Mouse (Mus musculus): Measurements from ENCODE around the gene Bmpr1a. TPM values are rescaled to one million over a fixed set of nuclear protein-coding genes. Genes with fewer than 3 reads are reported as not detected.

Bmpr1a gene
- polyA plus RNA-seq, 1 experiment from 2014 or later: 56.8 TPM

DNA sequence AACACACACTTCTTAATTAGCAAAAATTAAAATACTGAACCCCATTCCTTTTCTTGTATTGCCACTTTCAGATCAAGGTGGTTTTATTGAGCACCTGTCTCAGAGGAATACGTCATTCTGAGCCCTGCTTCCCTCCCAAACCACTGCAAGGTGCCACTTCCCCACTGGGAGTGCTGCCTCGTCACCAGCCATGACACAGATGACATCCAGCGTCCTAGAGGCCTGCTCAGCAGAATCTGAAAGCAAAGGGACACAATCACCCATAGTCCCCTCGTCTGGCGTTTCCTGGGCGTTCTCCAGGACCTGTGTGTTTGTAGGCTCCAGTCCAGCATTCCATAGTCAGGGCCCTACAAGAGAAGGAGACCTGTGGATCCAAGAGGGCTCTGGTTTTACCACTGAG is 11.0 kb upstream of the Bmpr1a start:
- no peak overlapping the region for H3K9ac ChIP-seq (ENCODE audit: low read length)

DNA sequence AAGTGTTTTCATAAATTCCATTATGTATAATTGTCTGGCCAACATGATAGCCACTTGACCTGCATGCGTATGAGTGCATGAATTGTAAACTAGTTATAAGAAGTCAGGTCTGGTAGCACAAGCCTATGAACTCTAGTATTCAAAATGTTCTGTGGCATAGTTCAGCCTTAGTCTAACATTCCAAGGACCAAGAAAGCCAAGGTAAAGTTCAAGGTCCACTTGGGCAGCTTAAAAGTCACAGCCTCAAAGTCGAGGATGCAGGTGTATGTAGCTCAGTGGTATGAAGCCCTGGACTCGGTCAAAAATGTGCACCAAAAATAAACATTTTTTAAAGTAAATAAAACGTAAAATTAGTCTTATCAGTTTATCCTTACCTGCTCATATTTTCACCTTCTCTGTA is 9.5 kb upstream of the Bmpr1a start:
- Histone ChIP-seq H3K4me2 (ENCODE audit: low read length) (no peak overlapping the region), H3K4me3 (ENCODE audit: low read depth, low read length) (no peak overlapping the region), H3K9me3 (ENCODE audit: control insufficient read depth, low read length) (no peaks in the 10 kb centered on the region), H3K36me3 (ENCODE audit: control insufficient read depth, insufficient read depth, low read length) (no peaks in the 10 kb centered on the region), H3K4me1 (replicated peaks; ENCODE audit: control insufficient read depth, insufficient read depth, low read length) (peaks cover 23% of the 10 kb centered on the region), H3K27me3 (replicated peaks; ENCODE audit: control insufficient read depth, insufficient read depth, low read length) (no peaks in the 10 kb centered on the region), H3K27ac (ENCODE audit: low read depth) (peak overlapping the region; percentile 65; the same call in 1 of the 2 replicates), H3K9ac (ENCODE audit: low read length) (no peak overlapping the region)
- DNase-seq (ENCODE audit: low spot score) (no peak), ATAC-seq (replicated peaks; ENCODE audit: low FRiP score, low TSS enrichment, low read depth) (no peak)
- WGBS: 55% methylated on average over 4 of the region's 4 CpGs

More for the DNA sequence above, 11.0 kb upstream of the Bmpr1a start:
- Histone ChIP-seq H3K4me1 (replicated peaks; ENCODE audit: control insufficient read depth, insufficient read depth, low read length) (peaks cover 12% of the 10 kb centered on the region), H3K9me3 (ENCODE audit: control insufficient read depth, low read length) (no peaks in the 10 kb centered on the region), H3K27ac (ENCODE audit: low read depth) (no peak overlapping the region), H3K27me3 (replicated peaks; ENCODE audit: control insufficient read depth, insufficient read depth, low read length) (no peaks in the 10 kb centered on the region), H3K36me3 (ENCODE audit: control insufficient read depth, insufficient read depth, low read length) (no peaks in the 10 kb centered on the region), H3K4me2 (ENCODE audit: low read length) (no peak overlapping the region), H3K4me3 (ENCODE audit: low read depth, low read length) (no peak overlapping the region)
- no peak for ATAC-seq (replicated peaks; ENCODE audit: low FRiP score, low TSS enrichment, low read depth)
- no peak for DNase-seq (ENCODE audit: low spot score)
- WGBS: 48% methylated on average over 6 of the region's 6 CpGs

DNA sequence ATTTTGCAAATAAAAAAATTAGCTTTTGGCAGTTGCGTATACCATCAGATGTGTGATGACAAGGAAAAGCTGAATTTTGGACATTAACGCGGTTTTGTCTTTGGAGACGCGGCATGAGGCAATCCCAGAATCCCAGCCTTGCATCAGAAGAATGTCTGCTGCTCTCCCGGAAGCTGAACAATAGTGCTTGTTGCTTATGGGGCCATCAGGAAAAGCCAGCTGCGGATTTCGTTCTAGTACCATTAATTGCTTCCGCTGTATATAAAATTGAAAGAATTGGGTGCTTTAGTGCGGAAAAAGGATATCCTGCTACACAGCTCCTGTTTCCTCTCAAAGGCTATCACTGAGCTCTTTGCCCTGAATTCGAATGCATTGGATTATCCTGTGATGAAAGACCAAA is 8.8 kb upstream of the Bmpr1a start:
- Histone ChIP-seq H3K9me3 (ENCODE audit: control insufficient read depth, low read length) (no peaks in the 10 kb centered on the region), H3K4me1 (replicated peaks; ENCODE audit: control insufficient read depth, insufficient read depth, low read length) (peaks cover 23% of the 10 kb centered on the region), H3K9ac (ENCODE audit: low read length) (no peak overlapping the region), H3K4me3 (ENCODE audit: low read depth, low read length) (no peak overlapping the region), H3K36me3 (ENCODE audit: control insufficient read depth, insufficient read depth, low read length) (no peaks in the 10 kb centered on the region), H3K27me3 (replicated peaks; ENCODE audit: control insufficient read depth, insufficient read depth, low read length) (no peaks in the 10 kb centered on the region), H3K27ac (ENCODE audit: low read depth) (peak overlapping the region; percentile 65; the same call in 1 of the 2 replicates), H3K4me2 (ENCODE audit: low read length) (peak overlapping the region; percentile 18; the same call in 1 of the 2 replicates)
- DNase-seq (ENCODE audit: low spot score): no peak
- 51% methylated on average over 11 of the region's 11 CpGs for whole genome bisulfite sequencing
- ATAC-seq (replicated peaks; ENCODE audit: low FRiP score, low TSS enrichment, low read depth): no peak

DNA sequence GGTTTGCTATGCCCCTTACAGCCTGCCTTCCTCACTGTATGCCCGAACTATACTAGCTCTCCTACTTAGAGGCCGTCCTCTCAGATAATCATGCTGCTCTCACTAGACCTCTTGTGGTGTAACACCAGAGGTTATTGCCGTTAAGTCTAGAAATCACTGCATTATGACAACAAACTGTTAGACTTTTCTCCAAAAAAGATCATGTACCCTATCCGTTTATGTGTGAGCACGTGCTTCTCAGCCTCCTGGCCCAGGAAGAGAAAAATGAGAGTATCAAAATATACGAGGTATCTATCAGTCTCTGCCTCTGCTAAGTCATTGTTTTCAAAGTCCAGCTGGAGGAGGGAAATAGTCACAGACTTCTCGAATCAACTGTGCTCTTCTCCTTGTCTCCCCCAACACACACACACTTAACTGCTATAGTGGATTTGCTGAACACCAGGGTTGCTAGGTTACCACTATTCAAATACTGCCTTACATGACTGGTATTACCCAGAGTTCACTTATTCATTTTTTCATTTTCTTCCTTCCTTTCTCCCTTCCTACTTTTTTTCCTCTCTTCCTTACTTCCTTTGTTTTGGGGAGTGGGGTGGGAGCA is 5.8 kb upstream of the Bmpr1a start:
- Histone ChIP-seq H3K4me2 (ENCODE audit: low read length) (0 out of 2 replicates have a peak overlapping the region, but pooled peaks have one; percentile 0), H3K36me3 (ENCODE audit: control insufficient read depth, insufficient read depth, low read length) (no peaks in the 10 kb centered on the region), H3K27me3 (replicated peaks; ENCODE audit: control insufficient read depth, insufficient read depth, low read length) (no peaks in the 10 kb centered on the region), H3K9me3 (ENCODE audit: control insufficient read depth, low read length) (no peaks in the 10 kb centered on the region), H3K27ac (ENCODE audit: low read depth) (peak overlapping the region; percentile 47; the same call in 1 of the 2 replicates), H3K9ac (ENCODE audit: low read length) (no peak overlapping the region), H3K4me3 (ENCODE audit: low read depth, low read length) (no peak overlapping the region), H3K4me1 (replicated peaks; ENCODE audit: control insufficient read depth, insufficient read depth, low read length) (peaks cover 23% of the 10 kb centered on the region)
- no peak for ATAC-seq (replicated peaks; ENCODE audit: low FRiP score, low TSS enrichment, low read depth)
- 30% methylated on average over 7 of the region's 7 CpGs for WGBS
- DNase-seq (ENCODE audit: low spot score): no peak

DNA sequence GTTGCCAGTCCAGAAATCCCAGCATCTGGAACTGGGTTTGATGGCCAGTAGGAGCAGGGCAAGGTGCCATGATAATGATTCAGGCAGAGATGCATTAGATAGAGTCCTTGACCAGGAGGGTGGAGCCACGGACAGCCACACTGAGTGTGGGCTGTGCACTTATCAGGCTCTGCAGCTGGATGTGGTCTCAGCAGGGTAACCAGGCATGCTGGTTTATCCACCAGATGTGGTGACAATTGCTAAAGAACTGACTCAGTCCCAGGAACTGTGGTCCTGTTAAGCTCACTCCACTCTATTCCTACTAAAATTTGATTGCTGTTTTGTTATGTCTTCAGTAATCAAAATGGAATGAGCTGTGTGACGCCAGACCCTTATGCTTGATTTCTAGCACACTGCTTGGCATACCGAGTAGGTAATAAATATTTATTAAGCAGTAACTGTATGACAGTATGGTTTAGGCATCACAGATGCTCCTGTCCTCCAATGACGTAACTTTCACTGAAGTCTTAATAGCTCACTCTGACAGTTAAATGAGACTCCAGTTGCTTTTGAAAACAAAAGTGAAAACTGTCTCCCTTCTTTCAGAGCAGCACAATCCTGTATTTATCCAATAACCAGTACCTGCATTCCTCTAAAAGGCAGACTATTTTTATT is 5.2 kb upstream of the Bmpr1a start:
- peaks cover 26% of the 10 kb centered on the region for H3K4me1 ChIP-seq (replicated peaks; ENCODE audit: control insufficient read depth, insufficient read depth, low read length)
- DNase-seq (ENCODE audit: low spot score) (no peak), ATAC-seq (replicated peaks; ENCODE audit: low FRiP score, low TSS enrichment, low read depth) (no peak)
- H3K9ac ChIP-seq (ENCODE audit: low read length): no peak overlapping the region
- H3K27me3 ChIP-seq (replicated peaks; ENCODE audit: control insufficient read depth, insufficient read depth, low read length): no peaks in the 10 kb centered on the region
- H3K9me3 ChIP-seq (ENCODE audit: control insufficient read depth, low read length): no peaks in the 10 kb centered on the region
- H3K36me3 ChIP-seq (ENCODE audit: control insufficient read depth, insufficient read depth, low read length): no peaks in the 10 kb centered on the region
- 27% methylated on average over 4 of the region's 4 CpGs for WGBS
- peak overlapping the region; percentile 47; the same call in 1 of the 2 replicates for H3K27ac ChIP-seq (ENCODE audit: low read depth)
- H3K4me2 ChIP-seq (ENCODE audit: low read length): 0 out of 2 replicates have a peak overlapping the region, but pooled peaks have one; percentile 0
- H3K4me3 ChIP-seq (ENCODE audit: low read depth, low read length): no peak overlapping the region

DNA sequence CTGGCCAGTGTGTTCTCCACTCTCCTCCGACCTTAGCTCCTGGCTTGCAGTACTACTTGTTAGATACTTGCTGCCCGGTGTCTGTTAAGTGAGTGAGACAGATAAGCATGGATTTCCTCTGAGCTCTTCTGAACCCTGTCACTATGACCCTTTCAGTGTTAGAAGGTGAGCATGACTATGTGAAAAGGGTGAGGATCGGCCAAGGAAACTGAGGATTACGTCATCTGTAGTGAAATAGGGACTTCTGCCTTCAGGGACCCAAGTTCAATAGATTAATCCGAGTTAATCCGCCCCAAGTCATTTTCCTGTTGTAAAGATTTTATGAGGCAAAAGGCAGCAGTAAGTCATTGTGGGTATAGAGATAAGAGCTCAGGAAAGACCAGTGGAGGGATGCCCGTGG is 2.2 kb upstream of the Bmpr1a start:
- H3K4me2 ChIP-seq (ENCODE audit: low read length): no peak overlapping the region
- H3K9ac ChIP-seq (ENCODE audit: low read length): no peak overlapping the region
- H3K27me3 ChIP-seq (replicated peaks; ENCODE audit: control insufficient read depth, insufficient read depth, low read length): no peaks in the 10 kb centered on the region
- no peaks in the 10 kb centered on the region for H3K9me3 ChIP-seq (ENCODE audit: control insufficient read depth, low read length)
- DNase-seq (ENCODE audit: low spot score) (no peak), ATAC-seq (replicated peaks; ENCODE audit: low FRiP score, low TSS enrichment, low read depth) (no peak)
- H3K27ac ChIP-seq (ENCODE audit: low read depth): no peak overlapping the region
- no peaks in the 10 kb centered on the region for H3K36me3 ChIP-seq (ENCODE audit: control insufficient read depth, insufficient read depth, low read length)
- no peak overlapping the region for H3K4me3 ChIP-seq (ENCODE audit: low read depth, low read length)
- WGBS: 59% methylated on average over 7 of the region's 7 CpGs
- H3K4me1 ChIP-seq (replicated peaks; ENCODE audit: control insufficient read depth, insufficient read depth, low read length): peaks cover 18% of the 10 kb centered on the region

DNA sequence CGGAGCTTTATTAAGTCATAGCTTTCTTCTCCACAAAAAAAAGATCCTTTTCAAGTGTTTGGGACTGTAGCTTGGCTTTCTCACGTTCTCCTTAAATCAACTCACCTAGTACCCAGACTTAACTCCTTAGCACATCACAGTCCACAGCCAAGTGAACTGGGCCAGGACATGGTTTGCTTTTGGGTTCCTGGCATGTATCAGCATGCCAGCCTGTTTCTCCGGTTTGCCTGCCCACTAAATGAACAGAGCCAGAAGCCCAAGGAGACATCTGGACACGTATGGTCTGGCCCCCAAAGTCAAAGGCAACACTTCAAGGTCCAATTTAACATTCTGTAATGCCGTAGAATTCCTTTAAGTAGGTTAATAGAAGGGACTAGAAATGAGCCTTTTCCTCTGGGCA is 1.2 kb upstream of the Bmpr1a start:
- Histone ChIP-seq H3K4me3 (ENCODE audit: low read depth, low read length) (no peak overlapping the region), H3K36me3 (ENCODE audit: control insufficient read depth, insufficient read depth, low read length) (no peaks in the 10 kb centered on the region), H3K9me3 (ENCODE audit: control insufficient read depth, low read length) (no peaks in the 10 kb centered on the region), H3K4me1 (replicated peaks; ENCODE audit: control insufficient read depth, insufficient read depth, low read length) (peaks cover 27% of the 10 kb centered on the region), H3K9ac (ENCODE audit: low read length) (no peak overlapping the region), H3K27ac (ENCODE audit: low read depth) (no peak overlapping the region), H3K4me2 (ENCODE audit: low read length) (no peak overlapping the region), H3K27me3 (replicated peaks; ENCODE audit: control insufficient read depth, insufficient read depth, low read length) (no peaks in the 10 kb centered on the region)
- 86% methylated on average over 5 of the region's 5 CpGs for WGBS
- DNase-seq (ENCODE audit: low spot score): no peak
- ATAC-seq (replicated peaks; ENCODE audit: low FRiP score, low TSS enrichment, low read depth): no peak

DNA sequence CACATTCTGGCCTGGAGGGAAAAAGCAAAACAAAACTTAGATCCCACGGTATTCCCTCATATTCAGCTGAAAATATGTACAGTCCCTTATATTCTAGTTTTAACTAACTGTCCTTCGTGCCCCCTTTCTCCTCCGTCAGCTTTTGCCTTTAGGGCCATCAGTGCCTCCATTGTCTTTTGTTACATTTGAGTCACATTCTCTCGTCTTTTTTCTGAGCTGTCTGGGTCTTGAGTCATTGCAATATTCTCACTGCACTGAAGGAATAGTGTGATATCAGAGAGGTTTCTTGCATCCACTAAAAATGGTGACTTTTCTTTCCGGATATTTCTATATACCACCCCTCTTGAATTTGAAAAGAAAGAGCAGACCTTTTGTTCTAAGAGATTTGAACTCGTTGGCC is 618 bp upstream of the Bmpr1a start:
- no peaks in the 10 kb centered on the region for H3K9me3 ChIP-seq (ENCODE audit: control insufficient read depth, low read length)
- H3K4me1 ChIP-seq (replicated peaks; ENCODE audit: control insufficient read depth, insufficient read depth, low read length): peaks cover 22% of the 10 kb centered on the region
- H3K36me3 ChIP-seq (ENCODE audit: control insufficient read depth, insufficient read depth, low read length): no peaks in the 10 kb centered on the region
- no peaks in the 10 kb centered on the region for H3K27me3 ChIP-seq (replicated peaks; ENCODE audit: control insufficient read depth, insufficient read depth, low read length)
- H3K4me2 ChIP-seq (ENCODE audit: low read length): peak overlapping the region; percentile 60
- 59% methylated on average over 6 of the region's 6 CpGs for WGBS
- no peak for ATAC-seq (replicated peaks; ENCODE audit: low FRiP score, low TSS enrichment, low read depth)
- DNase-seq (ENCODE audit: low spot score): no peak
- no peak overlapping the region for H3K4me3 ChIP-seq (ENCODE audit: low read depth, low read length)
- H3K9ac ChIP-seq (ENCODE audit: low read length): peak overlapping the region; percentile 99; the same call in 1 of the 2 replicates
- peak overlapping the region; percentile 97; the same call in 1 of the 2 replicates for H3K27ac ChIP-seq (ENCODE audit: low read depth)
